Mouse (Mus musculus) bone marrow, adult 2 months (tissue): ENCODE data around the gene Surf6.

Experiments used
- CTCF ChIP-seq: fragments of 200-500 bp; IDR thresholded peaks from 2 replicates; pipeline ENCODE4 v1.5.1; 2011; ENCODE audit warnings: low read length, control low read depth; ENCODE audit not compliant: control insufficient read depth, insufficient read depth
- POLR2A ChIP-seq: fragments of 200-500 bp; IDR thresholded peaks from 2 replicates; pipeline ENCODE4 v1.6.1; 2011; ENCODE audit warnings: low read depth, mild to moderate bottlenecking, control low read depth, low read length, borderline replicate concordance; ENCODE audit not compliant: control insufficient read depth

DNA sequence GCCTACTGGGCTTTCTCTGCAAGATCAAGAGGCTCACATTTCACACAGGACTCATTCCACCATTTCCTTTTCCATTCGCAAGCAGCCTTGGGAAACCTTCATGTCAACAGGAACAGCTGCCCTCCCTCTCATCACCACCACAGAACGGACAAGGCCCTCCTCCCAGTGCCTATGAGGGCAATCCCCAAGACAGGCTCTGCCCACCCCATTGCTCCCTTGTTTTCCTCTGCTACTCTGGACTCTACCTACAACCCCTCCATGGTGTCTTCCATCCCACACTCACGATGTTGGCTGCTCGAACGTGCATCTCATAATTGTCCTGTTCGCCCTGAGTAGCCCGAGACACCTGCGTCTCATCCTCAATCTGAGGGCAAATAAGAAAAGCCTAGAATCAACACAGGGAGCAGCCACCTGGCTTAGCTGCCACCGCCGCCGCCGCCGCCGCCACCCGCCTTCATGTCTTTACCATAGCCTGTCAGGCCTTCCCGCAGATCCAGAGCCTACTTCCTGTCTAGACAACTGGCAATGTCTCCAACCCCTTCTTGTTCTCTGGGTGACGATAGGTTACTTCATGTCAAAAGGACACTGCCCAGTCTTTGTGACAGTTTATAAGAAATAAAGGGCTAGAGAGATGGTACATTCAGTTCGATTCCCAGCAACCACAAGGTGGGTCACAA, 6.2 kb upstream of the Surf6 start:
- TF ChIP-seq CTCF (no peak), POLR2A (no peak)
